Mouse (Mus musculus): ENCODE results near the gene Smap2. TPM values are rescaled to one million over a fixed set of nuclear protein-coding genes. Genes with fewer than 3 reads are reported as not detected.

Gene Smap2
- polyA plus RNA-seq, 1 experiment from 2014 or later = 19.2 TPM

- no peaks in the 10 kb centered on the region for H3K9me3 ChIP-seq (ENCODE audit: low read depth, low read length)
Measured at GRCm38 (mm10) chr4:121031440-121031839, 14.4 kb upstream of the Smap2 start.

GRCm38 (mm10) chr4:121029632-121030031, 12.6 kb upstream of the Smap2 start:
- ATAC-seq (ENCODE audit: insufficient read depth) = no peak
- 66% methylated on average over 3 of the region's 3 CpGs for WGBS
- Histone ChIP-seq H3K9ac (no peak overlapping the region), H3K4me1 (ENCODE audit: insufficient read depth) (no peaks in the 10 kb centered on the region), H3K27ac (ENCODE audit: low read depth) (no peak overlapping the region), H3K27me3 (ENCODE audit: insufficient read depth, low read length) (no peaks in the 10 kb centered on the region), H3K4me2 (no peak overlapping the region), H3K36me3 (ENCODE audit: insufficient read depth) (no peaks in the 10 kb centered on the region), H3K9me3 (ENCODE audit: low read depth, low read length) (no peaks in the 10 kb centered on the region), H3K4me3 (ENCODE audit: low read depth, low read length) (no peak overlapping the region)
- no peak for DNase-seq
- no peak; the same call in 1 of the 2 replicates for TF ChIP-seq CTCF (IDR thresholded peaks at IDR 0.05; ENCODE audit: low read depth)

More at GRCm38 (mm10) chr4:121031440-121031839, 14.4 kb upstream of the Smap2 start:
- ATAC-seq (ENCODE audit: insufficient read depth) (no peak), DNase-seq (no peak)
- Histone ChIP-seq H3K36me3 (ENCODE audit: insufficient read depth) (no peaks in the 10 kb centered on the region), H3K27ac (ENCODE audit: low read depth) (no peak overlapping the region), H3K4me1 (ENCODE audit: insufficient read depth) (no peaks in the 10 kb centered on the region), H3K4me2 (no peak overlapping the region), H3K4me3 (ENCODE audit: low read depth, low read length) (no peak overlapping the region), H3K9ac (no peak overlapping the region), H3K27me3 (ENCODE audit: insufficient read depth, low read length) (no peaks in the 10 kb centered on the region)
- WGBS = 48% methylated on average over 4 of the region's 4 CpGs
- TF ChIP-seq CTCF (IDR thresholded peaks at IDR 0.05; ENCODE audit: low read depth) = peak; percentile 36

DNA sequence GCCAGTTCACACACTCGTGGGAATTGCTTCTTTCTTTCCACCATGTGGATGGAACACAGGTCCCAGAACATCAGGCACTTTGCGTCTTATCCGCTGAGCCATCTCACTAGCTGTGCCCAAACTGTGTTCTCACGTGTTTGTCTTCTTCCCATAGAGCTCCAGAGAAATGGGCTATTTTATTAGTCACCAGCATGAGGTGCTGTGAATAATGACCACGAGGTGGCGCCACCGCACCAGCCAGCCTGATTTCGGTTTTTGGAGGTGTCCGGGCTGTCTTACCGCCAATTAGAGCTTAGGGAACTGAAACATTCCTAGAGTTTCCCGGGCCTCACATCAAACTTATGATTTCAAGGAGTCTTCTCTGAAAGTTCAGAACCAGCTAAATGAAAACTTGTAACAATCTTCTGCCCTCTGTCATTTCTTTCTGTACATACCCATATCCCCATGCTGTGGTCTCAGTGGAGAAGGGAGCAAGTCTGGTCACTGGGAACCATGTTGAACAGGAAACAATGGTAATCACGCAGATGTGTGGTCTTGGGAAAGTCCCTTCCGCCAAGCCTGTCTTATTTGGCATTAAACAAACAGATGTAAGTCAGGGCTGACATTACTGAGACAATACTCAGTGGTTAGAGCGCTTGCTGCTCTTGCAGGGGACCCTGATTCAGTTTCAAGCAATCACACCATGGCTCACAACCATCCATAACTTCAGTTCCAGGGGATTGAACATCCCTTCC, 11.8 kb upstream of the Smap2 start:
- H3K4me2 ChIP-seq = no peak overlapping the region
- no peaks in the 10 kb centered on the region for H3K9me3 ChIP-seq (ENCODE audit: low read depth, low read length)
- H3K36me3 ChIP-seq (ENCODE audit: insufficient read depth) = no peaks in the 10 kb centered on the region
- DNase-seq (peak; percentile 82), ATAC-seq (ENCODE audit: insufficient read depth) (0 out of 2 replicates have a peak, but pooled peaks have one; percentile 45)
- no peaks in the 10 kb centered on the region for H3K4me1 ChIP-seq (ENCODE audit: insufficient read depth)
- H3K27me3 ChIP-seq (ENCODE audit: insufficient read depth, low read length) = no peaks in the 10 kb centered on the region
- 30% methylated on average over 14 of the region's 14 CpGs for WGBS
- H3K4me3 ChIP-seq (ENCODE audit: low read depth, low read length) = no peak overlapping the region
- no peak overlapping the region for H3K9ac ChIP-seq
- no peak overlapping the region for H3K27ac ChIP-seq (ENCODE audit: low read depth)
- peak; percentile 81 for TF ChIP-seq CTCF (IDR thresholded peaks at IDR 0.05; ENCODE audit: low read depth)

DNA sequence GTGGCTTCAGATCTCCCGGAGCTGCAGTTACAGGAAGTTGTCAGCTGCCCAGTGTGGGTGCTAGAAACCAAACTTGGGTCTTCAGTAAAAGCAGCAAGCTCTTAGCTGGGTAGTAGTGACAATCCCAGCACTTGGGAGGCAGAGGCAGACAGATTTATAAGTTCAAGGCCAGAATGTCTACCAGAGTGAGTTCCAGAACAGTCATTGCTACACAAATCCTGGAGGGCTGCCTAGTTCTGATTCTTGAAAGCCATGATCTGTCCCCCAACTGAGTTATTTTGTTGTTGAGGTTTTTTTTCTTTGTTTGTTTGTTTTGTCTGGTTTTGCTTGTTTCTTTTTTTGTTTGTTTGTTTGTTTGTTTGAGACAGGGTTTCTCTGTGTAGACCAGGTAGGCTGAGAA, 11.1 kb upstream of the Smap2 start:
- 52% methylated on average over 1 of the region's 1 CpGs for WGBS
- Histone ChIP-seq H3K36me3 (ENCODE audit: insufficient read depth) (no peaks in the 10 kb centered on the region), H3K27ac (ENCODE audit: low read depth) (no peak overlapping the region), H3K4me3 (ENCODE audit: low read depth, low read length) (no peak overlapping the region), H3K9ac (no peak overlapping the region), H3K27me3 (ENCODE audit: insufficient read depth, low read length) (no peaks in the 10 kb centered on the region), H3K4me1 (ENCODE audit: insufficient read depth) (no peaks in the 10 kb centered on the region), H3K4me2 (no peak overlapping the region), H3K9me3 (ENCODE audit: low read depth, low read length) (no peaks in the 10 kb centered on the region)
- no peak for DNase-seq
- no peak for TF ChIP-seq CTCF (IDR thresholded peaks at IDR 0.05; ENCODE audit: low read depth)
- no peak for ATAC-seq (ENCODE audit: insufficient read depth)

DNA sequence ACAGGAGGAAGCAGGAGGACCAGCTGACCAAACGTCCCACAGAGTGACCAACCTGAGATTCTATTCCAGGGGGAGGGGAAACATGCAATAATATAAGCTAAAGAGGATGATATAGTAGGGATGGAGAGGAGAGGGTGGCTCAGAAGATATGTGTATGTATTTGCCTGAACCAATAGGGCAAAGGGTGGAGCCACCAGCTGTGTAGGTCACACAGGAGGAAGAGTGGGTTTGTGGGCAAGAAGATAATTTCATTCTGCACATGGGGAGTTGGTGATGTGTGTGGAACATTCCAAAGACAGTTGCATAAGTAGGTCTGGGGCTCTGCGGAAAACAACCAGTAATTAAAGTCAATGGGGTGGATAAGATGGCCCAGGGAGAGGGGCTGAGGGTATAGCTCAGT, 8.6 kb upstream of the Smap2 start:
- ATAC-seq (ENCODE audit: insufficient read depth) = no peak
- H3K9ac ChIP-seq = no peak overlapping the region
- no peak overlapping the region for H3K27ac ChIP-seq (ENCODE audit: low read depth)
- no peak overlapping the region for H3K4me3 ChIP-seq (ENCODE audit: low read depth, low read length)
- H3K27me3 ChIP-seq (ENCODE audit: insufficient read depth, low read length) = no peaks in the 10 kb centered on the region
- H3K9me3 ChIP-seq (ENCODE audit: low read depth, low read length) = no peaks in the 10 kb centered on the region
- H3K4me2 ChIP-seq = no peak overlapping the region
- H3K36me3 ChIP-seq (ENCODE audit: insufficient read depth) = no peaks in the 10 kb centered on the region
- TF ChIP-seq CTCF (IDR thresholded peaks at IDR 0.05; ENCODE audit: low read depth) = no peak
- no peaks in the 10 kb centered on the region for H3K4me1 ChIP-seq (ENCODE audit: insufficient read depth)
- 57% methylated on average over 2 of the region's 2 CpGs for WGBS
- no peak for DNase-seq

DNA sequence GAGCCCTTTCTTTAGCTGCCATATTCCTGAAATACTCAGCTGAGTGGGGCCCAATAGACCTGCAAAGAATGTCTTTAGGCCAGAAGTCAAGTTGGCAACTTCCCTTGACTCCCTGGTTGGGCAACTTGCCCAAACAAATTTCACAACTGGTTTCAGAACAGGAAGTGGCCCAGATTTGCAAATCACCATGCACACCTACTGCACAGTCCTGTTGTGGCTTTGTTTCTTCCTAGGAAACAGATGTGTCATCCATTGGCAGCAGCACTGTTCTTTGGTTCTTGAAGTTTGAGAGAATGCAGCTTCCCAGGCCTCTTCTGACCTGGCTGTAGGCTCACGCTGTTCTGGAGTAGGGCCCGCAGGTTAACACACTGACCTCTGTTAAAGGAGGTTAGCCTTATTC, 6.9 kb upstream of the Smap2 start:
- Histone ChIP-seq H3K9ac (no peak overlapping the region), H3K27ac (ENCODE audit: low read depth) (no peak overlapping the region), H3K4me3 (ENCODE audit: low read depth, low read length) (no peak overlapping the region), H3K9me3 (ENCODE audit: low read depth, low read length) (no peaks in the 10 kb centered on the region), H3K4me2 (no peak overlapping the region), H3K27me3 (ENCODE audit: insufficient read depth, low read length) (no peaks in the 10 kb centered on the region), H3K4me1 (ENCODE audit: insufficient read depth) (no peaks in the 10 kb centered on the region), H3K36me3 (ENCODE audit: insufficient read depth) (no peaks in the 10 kb centered on the region)
- DNase-seq (peak; percentile 64), ATAC-seq (ENCODE audit: insufficient read depth) (no peak)
- 90% methylated on average over 2 of the region's 2 CpGs for WGBS
- TF ChIP-seq CTCF (IDR thresholded peaks at IDR 0.05; ENCODE audit: low read depth) = no peak

- Histone ChIP-seq H3K27ac (ENCODE audit: low read depth) (no peak overlapping the region), H3K4me1 (ENCODE audit: insufficient read depth) (no peaks in the 10 kb centered on the region), H3K9ac (no peak overlapping the region), H3K4me2 (no peak overlapping the region), H3K4me3 (ENCODE audit: low read depth, low read length) (no peak overlapping the region), H3K9me3 (ENCODE audit: low read depth, low read length) (no peaks in the 10 kb centered on the region), H3K27me3 (ENCODE audit: insufficient read depth, low read length) (no peaks in the 10 kb centered on the region), H3K36me3 (ENCODE audit: insufficient read depth) (no peaks in the 10 kb centered on the region)
- ATAC-seq (ENCODE audit: insufficient read depth) (no peak), DNase-seq (no peak)
- TF ChIP-seq CTCF (IDR thresholded peaks at IDR 0.05; ENCODE audit: low read depth) = no peak
- WGBS = 75% methylated on average over 7 of the region's 7 CpGs
Measured at GRCm38 (mm10) chr4:121023464-121023863, 6.4 kb upstream of the Smap2 start.

Data from lung, embryonic 14.5 days (tissue).